Mouse (Mus musculus): ENCODE data around the gene Gnat2.

Gnat2 gene

GRCm38 (mm10) chr3:108092536-108093115 lies at the start of gene Gnat2:
TSS of gene Gnat2 (plus strand) at chr3:108092789.
- DNase-seq (ENCODE audit: low spot score) = no peak

DNA sequence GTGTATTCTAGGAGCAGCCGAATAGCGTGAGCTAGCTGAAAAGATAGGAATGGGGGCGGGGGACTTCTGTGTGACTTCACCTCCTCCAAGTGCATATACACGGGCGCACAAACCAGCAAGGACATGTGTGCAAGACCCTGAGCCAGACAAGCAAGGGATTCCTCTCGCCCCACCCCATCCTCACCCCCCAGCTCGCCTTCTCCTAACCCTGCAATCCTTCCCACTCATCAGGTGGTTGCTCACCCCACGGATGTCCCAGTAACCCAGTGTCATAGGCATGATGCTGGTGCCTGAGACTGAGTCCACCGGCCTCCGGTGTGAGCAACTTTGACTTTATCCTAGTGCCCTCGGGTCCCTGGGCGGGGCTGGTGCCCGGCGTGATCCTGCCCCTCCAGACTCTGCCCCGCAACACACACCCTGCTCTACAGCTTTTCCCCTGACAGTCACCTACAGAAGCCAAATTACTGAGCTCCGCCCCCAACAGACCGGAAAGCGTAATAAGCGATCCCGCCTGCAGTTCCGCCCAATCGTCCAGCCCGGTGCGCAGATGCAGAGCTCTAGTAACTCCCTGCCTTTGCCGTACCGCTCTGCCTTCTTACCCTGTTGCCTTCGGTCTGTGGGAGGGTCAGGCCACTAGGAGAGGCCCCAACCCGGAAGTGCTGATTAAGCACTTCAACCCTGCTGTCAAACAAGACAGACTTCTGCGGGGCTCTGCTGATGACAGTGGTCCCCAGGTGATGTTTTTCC lies 48.0 kb upstream of the Gnat2 start, which contains the start of gene Gstm4:
TSS of gene Gstm4 (minus strand) at position 501 of the 747 bp plus-strand sequence.
- DNase-seq (ENCODE audit: low spot score) = peak; percentile 66

DNA sequence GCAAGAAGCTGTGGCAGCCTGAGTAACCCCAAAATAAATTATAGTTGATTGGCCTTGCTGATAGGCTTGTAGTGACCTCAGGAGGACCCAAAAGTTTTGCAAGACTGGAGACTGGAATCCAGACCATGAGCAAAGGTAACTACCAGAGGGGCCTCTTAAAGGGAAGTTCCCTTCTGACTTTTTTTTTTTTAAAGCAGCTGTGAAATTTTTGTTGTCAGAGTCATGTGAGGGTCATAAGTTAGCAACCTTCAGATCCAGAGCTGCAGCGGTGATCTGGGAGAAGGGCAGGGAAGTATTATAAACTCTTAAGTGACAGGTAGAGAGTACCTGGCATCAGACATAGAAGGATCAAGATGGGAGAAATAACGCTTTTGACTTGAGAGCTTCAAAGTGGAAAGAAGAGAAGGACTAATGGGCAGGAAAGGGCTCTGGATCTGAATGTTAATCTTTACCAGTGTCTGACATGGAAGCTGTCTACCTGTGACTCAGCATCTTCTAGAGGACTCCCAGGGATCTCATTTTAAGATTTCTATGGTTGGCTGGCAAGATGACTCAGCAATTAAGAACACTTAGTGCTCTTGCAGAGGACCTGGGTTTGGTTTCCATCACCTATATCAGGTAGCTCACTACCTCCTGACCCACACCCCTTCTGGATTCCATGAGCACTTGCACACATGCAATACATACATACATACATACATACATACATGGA lies 45.5 kb upstream of the Gnat2 start:
- no peak for DNase-seq (ENCODE audit: low spot score)

DNA sequence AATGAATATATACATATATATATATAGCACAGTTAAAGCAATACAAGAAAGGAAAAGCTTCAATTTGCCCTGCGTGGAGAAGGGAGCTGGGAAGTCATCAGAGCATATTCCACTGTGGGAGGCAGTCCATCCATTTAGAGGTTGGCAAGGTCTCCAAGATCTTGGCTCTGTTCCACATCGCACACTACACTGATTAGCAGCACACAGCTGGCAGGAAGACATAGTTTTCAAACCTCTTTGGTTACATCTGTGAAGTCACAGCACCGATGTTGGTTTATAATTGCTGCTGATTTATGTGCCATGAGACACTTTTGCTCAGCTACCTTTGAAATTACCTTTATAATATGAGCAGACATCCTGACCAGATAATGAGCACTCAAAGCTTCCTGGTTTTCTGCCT lies 44.3 kb upstream of the Gnat2 start:
- DNase-seq (ENCODE audit: low spot score) = no peak

DNA sequence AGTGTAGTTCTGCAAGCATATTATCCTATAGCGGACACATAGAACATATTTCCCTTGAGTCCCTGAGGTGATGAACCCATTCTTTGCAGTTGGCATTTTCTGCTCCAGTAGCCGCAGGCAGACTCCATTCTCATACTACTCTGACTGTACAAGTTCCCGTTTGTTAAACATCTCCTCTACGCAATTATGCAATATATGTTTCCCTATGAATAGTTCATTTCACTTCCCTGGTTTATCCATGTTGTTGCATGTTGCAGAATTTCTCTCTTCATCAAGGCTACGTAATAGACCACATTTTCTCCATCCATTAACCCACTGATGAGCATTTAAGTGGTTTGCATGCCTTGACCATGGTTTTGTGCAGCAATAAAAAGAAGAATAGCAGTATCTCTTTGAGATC lies 42.1 kb upstream of the Gnat2 start:
- DNase-seq (ENCODE audit: low spot score) = no peak

DNA sequence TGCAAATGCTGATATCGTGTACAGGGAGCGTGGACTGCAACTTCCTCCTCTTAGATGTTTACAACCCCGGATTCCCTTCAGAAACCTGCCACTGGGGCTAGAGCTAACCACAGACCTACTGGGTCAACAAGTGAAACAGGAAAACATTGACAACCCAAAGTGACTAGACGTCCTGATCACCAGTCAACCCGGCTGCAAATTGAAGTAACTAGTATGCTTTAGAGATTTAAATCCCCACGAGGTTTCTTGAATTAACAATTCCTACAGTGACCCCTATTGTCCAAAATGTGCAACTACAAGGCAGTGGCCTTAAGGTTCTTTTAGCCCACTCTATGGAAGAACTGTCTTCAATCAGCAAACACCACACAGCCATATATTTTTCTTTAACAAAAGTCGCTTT lies 31.2 kb upstream of the Gnat2 start:
- peak; percentile 26 for DNase-seq (ENCODE audit: low spot score)

GRCm38 (mm10) chr3:108062648-108063047 lies 29.9 kb upstream of the Gnat2 start:
- DNase-seq (ENCODE audit: low spot score) = no peak

- no peak for DNase-seq (ENCODE audit: low spot score)
Measured at GRCm38 (mm10) chr3:108064672-108065071, 27.9 kb upstream of the Gnat2 start.

- no peak for DNase-seq (ENCODE audit: low spot score)
Measured at GRCm38 (mm10) chr3:108065551-108065950, 27.0 kb upstream of the Gnat2 start.

DNA sequence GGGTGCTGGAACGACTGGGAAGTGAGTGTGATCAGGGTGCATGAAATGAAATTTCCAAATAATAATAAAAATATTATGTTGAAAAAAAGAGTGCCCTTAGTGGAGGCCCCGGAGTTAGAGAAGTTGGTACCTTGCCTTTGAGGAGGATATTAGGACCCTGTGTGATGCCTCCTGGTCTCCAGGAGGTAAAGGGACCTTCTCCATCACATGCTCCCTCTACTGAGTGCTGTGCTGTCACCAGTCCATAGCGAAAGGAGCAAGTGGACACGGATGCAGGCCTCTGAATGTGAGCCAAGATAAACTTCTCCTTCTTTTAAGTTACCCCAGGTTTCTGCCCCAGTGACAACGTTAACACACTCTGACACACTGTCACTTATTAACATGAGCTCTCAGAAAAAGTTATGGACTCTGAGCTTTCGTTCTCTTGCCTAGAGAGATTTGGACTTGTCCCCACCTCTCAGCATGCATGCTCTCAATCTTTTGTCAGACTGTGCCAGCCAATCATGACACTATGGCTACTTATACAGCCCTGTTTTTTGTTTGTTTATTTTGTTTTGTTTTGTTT lies 25.1 kb upstream of the Gnat2 start:
- DNase-seq (ENCODE audit: low spot score) = no peak

DNA sequence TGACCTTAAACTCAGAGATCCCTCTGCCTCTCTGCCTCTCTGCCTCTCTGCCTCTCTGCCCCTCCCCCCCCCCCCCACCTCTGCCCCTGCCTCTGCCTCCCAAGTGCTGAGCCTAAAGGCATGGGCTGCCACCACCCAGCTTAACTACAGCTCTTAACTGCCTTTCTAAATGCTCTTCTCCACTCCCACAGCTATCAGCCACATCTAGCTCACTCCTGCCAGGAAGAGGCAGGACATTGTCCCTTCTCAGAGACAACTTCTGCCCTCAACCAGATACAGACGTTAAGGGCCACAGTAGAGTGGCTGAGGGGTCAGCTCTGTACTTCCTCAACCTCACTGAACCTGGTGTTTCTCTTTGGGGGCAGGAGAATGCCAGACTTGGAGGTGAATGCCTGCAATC lies 23.8 kb upstream of the Gnat2 start:
- no peak for DNase-seq (ENCODE audit: low spot score)

GRCm38 (mm10) chr3:108069231-108069870 lies 23.2 kb upstream of the Gnat2 start:
- no peak for DNase-seq (ENCODE audit: low spot score)

DNA sequence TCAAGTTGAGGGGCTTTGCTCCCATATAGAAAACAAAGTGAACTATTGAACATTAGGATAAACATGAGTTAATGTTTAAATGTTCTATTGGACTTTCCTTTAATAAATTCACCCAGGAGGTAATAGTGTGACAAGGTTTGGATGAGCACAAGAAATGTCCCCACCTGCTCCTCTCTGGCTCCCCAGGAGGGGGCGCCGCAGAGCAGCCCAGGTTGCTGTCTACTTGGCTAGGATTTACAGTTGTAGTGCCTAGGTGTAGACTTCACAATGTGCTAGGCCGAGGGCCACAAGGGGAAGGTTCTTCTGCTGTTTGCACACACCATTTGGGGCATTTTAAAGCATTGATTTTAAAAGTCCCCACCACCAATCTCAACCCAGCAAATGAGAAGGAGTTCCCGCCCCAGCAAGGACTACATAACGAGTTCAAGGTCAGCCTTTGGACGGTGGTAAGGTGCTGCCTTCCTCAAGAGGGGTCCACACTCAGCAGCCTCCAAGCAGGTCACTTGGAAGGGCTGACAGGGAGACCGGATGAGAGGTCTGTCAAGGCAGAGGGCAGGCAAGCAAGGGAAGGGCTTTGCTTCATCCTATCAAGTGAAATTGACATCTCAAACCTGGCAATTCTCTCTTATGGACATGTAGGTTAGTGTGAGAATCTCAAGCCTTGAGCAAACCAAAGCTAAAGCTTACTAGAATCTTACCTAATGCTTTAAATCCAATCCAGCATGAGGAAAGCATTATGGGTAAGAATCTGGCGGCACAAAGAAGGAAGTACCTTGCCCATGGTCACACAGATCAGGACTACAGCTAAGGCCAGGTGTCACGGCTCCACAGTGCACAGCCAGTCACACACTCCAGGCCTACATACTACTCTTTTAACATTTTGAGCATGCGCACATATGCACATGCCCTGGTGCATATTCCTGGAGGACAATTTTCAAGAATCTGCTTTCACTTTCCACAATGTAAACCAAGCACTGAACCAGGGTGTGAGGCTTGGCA lies 22.0 kb upstream of the Gnat2 start:
- peak; percentile 63 for DNase-seq (ENCODE audit: low spot score)

GRCm38 (mm10) chr3:108072983-108073569 lies 19.5 kb upstream of the Gnat2 start:
- no peak for DNase-seq (ENCODE audit: low spot score)

DNA sequence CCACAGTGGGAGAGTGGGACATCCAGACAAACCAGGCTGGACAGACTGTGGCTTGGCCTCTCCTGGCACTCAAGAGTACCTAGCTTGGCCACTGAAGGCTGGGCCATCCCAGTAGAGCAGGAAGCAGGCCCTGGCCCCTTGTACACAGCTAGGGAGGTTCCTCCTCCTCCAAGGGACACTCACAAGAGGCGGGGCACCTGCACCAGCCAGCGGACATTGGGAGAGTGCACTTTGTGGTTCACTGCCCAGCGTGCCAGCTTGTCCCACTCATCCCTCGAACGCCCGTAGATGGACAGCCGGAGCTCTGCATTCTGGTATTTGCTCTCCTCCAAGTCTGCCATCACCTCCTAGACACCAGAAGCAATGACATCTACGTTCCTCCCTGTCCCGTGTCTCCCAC lies 15.8 kb upstream of the Gnat2 start:
- DNase-seq (ENCODE audit: low spot score) = no peak

GRCm38 (mm10) chr3:108081681-108082080 lies 10.9 kb upstream of the Gnat2 start:
- DNase-seq (ENCODE audit: low spot score) = no peak

DNA sequence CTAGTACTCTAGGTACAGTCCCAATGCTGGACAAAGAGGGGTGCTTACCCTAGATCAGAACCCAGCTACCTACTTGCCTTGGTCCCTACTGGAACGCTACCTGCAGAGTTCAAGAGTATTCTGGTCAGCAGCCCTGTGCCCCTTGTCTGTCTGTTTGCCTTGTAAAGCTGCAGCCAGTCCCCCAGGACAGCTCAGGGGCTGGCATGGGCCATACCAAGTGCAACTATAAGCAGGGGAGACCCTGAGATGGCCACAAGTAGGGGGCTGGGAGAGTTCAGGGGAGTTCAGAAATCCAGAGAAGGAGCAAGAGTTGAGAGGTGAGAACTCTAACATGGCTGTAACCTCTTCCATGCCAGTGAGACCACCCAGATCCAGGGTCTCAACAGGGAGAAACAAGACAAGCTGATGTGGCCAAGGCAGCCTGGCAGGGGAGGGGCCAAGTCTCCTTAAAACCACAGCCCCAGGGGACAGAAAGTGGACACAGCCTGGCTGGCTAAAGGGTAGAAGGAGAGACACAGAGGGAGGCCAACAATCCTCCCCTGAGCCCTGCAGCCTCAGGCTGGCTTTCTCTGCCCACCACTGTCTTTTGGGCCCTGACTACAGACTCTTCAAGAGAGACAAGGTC lies 10.2 kb upstream of the Gnat2 start:
- no peak for DNase-seq (ENCODE audit: low spot score)

- DNase-seq (ENCODE audit: low spot score) = no peak
Measured at GRCm38 (mm10) chr3:108083161-108083560, 9.4 kb upstream of the Gnat2 start.

GRCm38 (mm10) chr3:108083904-108084407 lies 8.6 kb upstream of the Gnat2 start:
- no peak for DNase-seq (ENCODE audit: low spot score)

DNA sequence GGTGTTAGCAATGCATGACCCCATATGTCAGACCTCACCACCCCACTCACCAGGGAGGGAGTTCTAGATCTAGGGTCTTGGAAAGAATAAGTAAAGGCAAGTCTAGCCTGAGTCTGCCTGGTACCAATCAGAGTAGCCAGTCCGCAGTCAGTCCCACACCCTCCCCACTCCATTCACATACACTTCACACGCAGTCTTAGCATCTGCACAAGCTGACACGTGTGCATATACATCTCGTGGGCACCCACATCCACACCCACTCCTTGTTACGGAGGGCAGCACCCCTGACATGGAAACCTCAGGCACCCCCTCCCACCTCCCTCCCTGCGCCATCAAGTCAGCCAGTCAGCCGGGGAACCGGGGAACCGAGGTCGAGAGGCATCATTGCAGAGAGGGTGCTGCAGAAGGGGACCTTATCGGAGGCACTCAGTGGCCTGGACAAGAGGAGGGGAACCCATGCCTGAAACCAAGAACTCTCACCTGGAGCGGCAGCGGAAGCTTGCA lies 7.8 kb upstream of the Gnat2 start:
- no peak for DNase-seq (ENCODE audit: low spot score)
